Mouse (Mus musculus) embryonic facial prominence, embryonic 11.5 days (tissue): ENCODE measurements at regions not wholly inside any gene's neighbourhood (a gene's known extent, or its start where the extent isn't known, plus 50 kb on each side); places are given as distances from the start of the nearest gene placed in this dataset.

Source experiments
- ATAC-seq: fragments of 200-750 bp; cut with Nextera tagmentation; replicated peaks from 2 replicates; pipeline ENCODE4 v1.8.0; 2017; ENCODE audit warnings: low read depth; ENCODE audit not compliant: insufficient number of reproducible peaks, low FRiP score, low TSS enrichment
- DNase-seq: peaks from one replicate; pipeline ENCODE4 v3.0.0-alpha.2; 2015; ENCODE audit warnings: low spot score
- H3K27ac ChIP-seq: fragments of 300-500 bp; sonication (generic); replicated peaks from 2 replicates; pipeline ENCODE4 v1.5.1; 2014; ENCODE audit warnings: mild to moderate bottlenecking, low read depth, low read length, control low read depth
- H3K27me3 ChIP-seq: fragments of 300-500 bp; sonication (generic); 2 replicates; pipeline ENCODE4 v1.6.1; 2014; ENCODE audit warnings: mild to moderate bottlenecking, low read length, moderate library complexity, mixed read lengths; ENCODE audit not compliant: control insufficient read depth, insufficient read depth
- H3K36me3 ChIP-seq: fragments of 300-500 bp; sonication (generic); replicated peaks from 2 replicates; pipeline ENCODE4 v1.6.1; 2014; ENCODE audit warnings: low read depth, mild to moderate bottlenecking, low read length, moderate library complexity, mixed read lengths; ENCODE audit not compliant: control insufficient read depth, insufficient read depth
- H3K4me1 ChIP-seq: fragments of 300-500 bp; sonication (generic); 2 replicates; pipeline ENCODE4 v1.6.1; 2014; ENCODE audit warnings: low read length, mixed read lengths; ENCODE audit not compliant: control insufficient read depth, insufficient read depth
- H3K4me2 ChIP-seq: fragments of 300-500 bp; sonication (generic); 2 replicates; pipeline ENCODE4 v1.6.1; 2014; ENCODE audit warnings: low read depth, mild to moderate bottlenecking, control low read depth, low read length, moderate library complexity
- H3K4me3 ChIP-seq: fragments of 300-500 bp; sonication (generic); 2 replicates; pipeline ENCODE4 v1.5.1; 2014; ENCODE audit warnings: low read depth, low read length, control low read depth
- H3K9ac ChIP-seq: fragments of 300-500 bp; sonication (generic); replicated peaks from 2 replicates; pipeline ENCODE4 v1.6.1; 2014; ENCODE audit warnings: mild to moderate bottlenecking, control low read depth, low read length
- H3K9me3 ChIP-seq: fragments of 300-500 bp; sonication (generic); replicated peaks from 2 replicates; pipeline ENCODE4 v1.6.1; 2016; ENCODE audit warnings: mild to moderate bottlenecking, low read length, inconsistent platforms, mixed read lengths; ENCODE audit not compliant: control insufficient read depth
- WGBS: fragments of 180-500 bp; shearing (Covaris S2); extraction: QIAGEN DNeasy Blood & Tissue Kit; methylation state at CpG from one replicate; pipeline ENCODE4 v1.1.7; 2014; 5-methylcytosine and 5-hydroxymethylcytosine counted together

DNA sequence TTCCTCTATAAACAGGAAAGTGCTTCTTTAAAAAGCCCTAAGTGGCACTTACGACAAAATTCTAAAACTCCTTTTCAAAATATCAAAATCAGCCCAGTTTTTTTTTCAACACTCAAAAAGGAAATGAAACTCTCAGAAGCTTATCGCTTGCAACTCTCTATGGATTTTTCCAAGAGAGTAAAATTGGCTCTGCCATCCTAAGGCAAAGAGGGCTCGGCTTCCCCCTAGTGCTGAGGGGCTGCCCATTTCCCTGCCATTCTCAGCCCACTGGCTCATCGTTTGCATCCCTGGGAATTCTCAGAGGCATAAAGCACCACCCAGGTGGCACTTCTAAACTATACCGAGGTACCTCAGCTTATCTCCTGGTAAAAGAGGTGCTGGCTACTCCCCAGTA, 84.7 kb upstream of the Map3k7 start:
- no peak overlapping the region for H3K27ac ChIP-seq
- ATAC-seq (no peak), DNase-seq (no peak)
- WGBS, result 59% methylated on average over 5 of the region's 5 CpGs
- H3K36me3 ChIP-seq, result no peaks in the 10 kb centered on the region
- H3K4me2 ChIP-seq, result no peak overlapping the region
- no peak overlapping the region for H3K4me3 ChIP-seq
- H3K4me1 ChIP-seq, result no peaks in the 10 kb centered on the region
- H3K27me3 ChIP-seq, result no peaks in the 10 kb centered on the region
- no peaks in the 10 kb centered on the region for H3K9me3 ChIP-seq
- no peak overlapping the region for H3K9ac ChIP-seq

DNA sequence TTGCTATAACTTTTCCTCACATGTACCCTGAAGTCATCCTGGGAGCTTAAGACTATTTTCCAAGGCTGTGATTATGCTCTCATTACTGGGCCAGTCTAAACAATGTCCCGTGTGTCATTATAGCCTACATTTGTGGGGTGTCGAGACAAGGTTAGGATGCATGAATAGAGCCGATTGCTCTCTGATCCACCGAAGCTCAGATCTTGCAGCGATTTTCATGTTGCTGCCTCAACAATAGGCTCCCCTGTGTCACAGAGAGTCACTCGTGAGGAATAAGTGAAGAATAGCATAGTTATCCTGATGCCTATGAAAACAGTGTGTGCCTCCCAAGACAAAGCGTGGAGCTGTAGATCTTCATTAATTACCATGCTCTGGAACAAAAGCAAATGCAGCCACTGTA, 83.7 kb upstream of the Map3k7 start:
- DNase-seq (no peak), ATAC-seq (no peak)
- H3K27ac ChIP-seq, result no peak overlapping the region
- no peaks in the 10 kb centered on the region for H3K36me3 ChIP-seq
- no peaks in the 10 kb centered on the region for H3K9me3 ChIP-seq
- 55% methylated on average over 7 of the region's 7 CpGs for WGBS
- H3K9ac ChIP-seq, result no peak overlapping the region
- H3K27me3 ChIP-seq, result no peaks in the 10 kb centered on the region
- no peak overlapping the region for H3K4me2 ChIP-seq
- H3K4me3 ChIP-seq, result no peak overlapping the region
- no peaks in the 10 kb centered on the region for H3K4me1 ChIP-seq

DNA sequence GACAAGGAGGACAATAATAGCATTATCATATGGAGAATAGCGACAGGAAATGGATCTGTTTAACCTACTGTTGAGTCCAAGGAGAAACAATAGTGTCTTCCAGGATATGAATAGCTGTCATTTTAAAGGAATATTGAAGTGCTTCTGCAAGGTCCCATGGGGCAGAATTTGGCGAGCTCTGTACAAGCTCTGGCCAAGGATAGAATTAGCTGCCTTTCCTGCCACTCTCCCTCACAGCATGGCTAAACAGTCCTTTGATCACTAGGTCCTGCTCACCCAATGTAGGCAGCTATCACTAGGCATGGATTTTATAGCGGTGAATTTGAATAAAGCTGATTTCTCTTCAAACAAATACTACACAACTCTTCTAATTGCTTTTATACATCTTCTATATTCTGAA, 74.2 kb upstream of the Map3k7 start:
- Histone ChIP-seq H3K9ac (no peak overlapping the region), H3K4me1 (no peaks in the 10 kb centered on the region), H3K9me3 (no peaks in the 10 kb centered on the region), H3K27ac (no peak overlapping the region), H3K4me2 (no peak overlapping the region), H3K27me3 (no peaks in the 10 kb centered on the region), H3K36me3 (no peaks in the 10 kb centered on the region), H3K4me3 (no peak overlapping the region)
- DNase-seq, result no peak
- no peak for ATAC-seq
- WGBS, result 65% methylated on average over 3 of the region's 3 CpGs

DNA sequence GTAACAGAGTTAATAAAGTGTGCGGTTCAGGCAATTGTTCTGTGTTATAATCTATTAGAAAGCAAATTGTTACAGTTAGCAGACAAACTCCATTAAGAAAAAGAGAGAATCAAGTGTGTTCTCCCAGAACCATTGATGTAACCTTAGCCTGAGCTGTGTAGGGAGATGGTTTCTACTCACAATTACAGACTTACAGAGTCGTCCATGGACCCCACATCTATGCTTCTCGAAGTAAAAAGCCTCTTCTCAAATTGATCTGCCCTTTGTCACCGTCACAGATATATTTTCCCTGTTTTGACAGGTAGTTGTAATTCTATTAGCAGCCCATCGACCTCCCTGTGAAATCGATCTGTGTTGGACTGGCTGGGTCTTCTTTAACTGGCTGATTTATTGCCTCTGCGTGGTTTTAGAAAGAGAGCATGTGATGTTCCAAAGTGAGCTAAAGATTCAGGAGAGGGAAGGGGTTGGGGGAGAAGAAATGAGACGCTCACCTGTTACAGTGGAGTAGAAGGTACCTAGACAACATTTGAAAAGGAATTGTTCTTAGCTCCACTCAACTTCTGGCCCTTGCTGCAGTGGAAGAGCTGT, 54.7 kb upstream of the Map3k7 start:
- no peaks in the 10 kb centered on the region for H3K4me1 ChIP-seq
- WGBS, result 77% methylated on average over 8 of the region's 8 CpGs
- H3K4me3 ChIP-seq, result no peak overlapping the region
- no peak overlapping the region for H3K4me2 ChIP-seq
- no peaks in the 10 kb centered on the region for H3K36me3 ChIP-seq
- no peak for DNase-seq
- no peak overlapping the region for H3K27ac ChIP-seq
- ATAC-seq, result no peak
- H3K27me3 ChIP-seq, result no peaks in the 10 kb centered on the region
- no peaks in the 10 kb centered on the region for H3K9me3 ChIP-seq
- H3K9ac ChIP-seq, result no peak overlapping the region
